Mouse (Mus musculus) megakaryocyte, embryonic 14.5 days (primary cell): Measurements from ENCODE around the gene Capn11. TPM values are rescaled to one million over a fixed set of nuclear protein-coding genes. Genes with fewer than 3 reads are reported as not detected.

Experiments used
- H3K27me3 ChIP-seq: replicated peaks from 2 replicates; pipeline ENCODE3; 2012; ENCODE audit warnings: inconsistent platforms
- H3K36me3 ChIP-seq: replicated peaks from 2 replicates; pipeline ENCODE3; 2012; ENCODE audit warnings: low read length, inconsistent platforms, mixed read lengths
- H3K4me1 ChIP-seq: 2 replicates; pipeline ENCODE4 v1.6.1; 2012; ENCODE audit warnings: inconsistent platforms
- H3K4me3 ChIP-seq: replicated peaks from 2 replicates; pipeline ENCODE3; 2012; ENCODE audit warnings: moderate library complexity, mild to moderate bottlenecking, inconsistent platforms
- H3K9me3 ChIP-seq: 2 replicates; pipeline ENCODE4 v1.6.1; 2012; ENCODE audit warnings: inconsistent platforms
- FLI1 ChIP-seq: IDR thresholded peaks from 2 replicates; pipeline ENCODE4 v1.6.1; 2012; ENCODE audit warnings: low read length, inconsistent platforms, mixed read lengths
- GATA1 ChIP-seq: IDR thresholded peaks from 3 replicates; pipeline ENCODE4 v1.6.1; 2012; ENCODE audit warnings: mixed read lengths, low read length, inconsistent platforms, borderline replicate concordance
- polyA plus RNA-seq: library from polyadenylated mRNA; stranded (reverse); fragments of >175 nt; gene quantifications from 2 replicates; pipeline ENCODE4 v1.2.3, GENCODE M21; 2012; ENCODE audit warnings: low replicate concordance; ENCODE audit not compliant: insufficient read depth

Capn11 gene
- not detected in 2 replicates for polyA plus RNA-seq

- Histone ChIP-seq H3K36me3 (peaks cover 41% of the 10 kb centered on the region), H3K4me1 (peaks cover 5% of the 10 kb centered on the region), H3K4me3 (no peak within 1 kb of the TSS), H3K27me3 (peaks cover 21% of the 10 kb centered on the region), H3K9me3 (no peaks in the 10 kb centered on the region)
- TF ChIP-seq GATA1 (no peak), FLI1 (no peak)
Observed at GRCm38 (mm10) chr17:45659225-45659624, at the start of gene Capn11. TSS of gene Capn11 (minus strand) at chr17:45659325.

GRCm38 (mm10) chr17:45708179-45708578, 49.1 kb upstream of the Capn11 start:
- Histone ChIP-seq H3K27me3 (peaks cover 7% of the 10 kb centered on the region), H3K4me1 (peaks cover 75% of the 10 kb centered on the region), H3K36me3 (no peaks in the 10 kb centered on the region), H3K4me3 (no peak overlapping the region), H3K9me3 (no peaks in the 10 kb centered on the region)
- no peak for TF ChIP-seq GATA1
- TF ChIP-seq FLI1: no peak

DNA sequence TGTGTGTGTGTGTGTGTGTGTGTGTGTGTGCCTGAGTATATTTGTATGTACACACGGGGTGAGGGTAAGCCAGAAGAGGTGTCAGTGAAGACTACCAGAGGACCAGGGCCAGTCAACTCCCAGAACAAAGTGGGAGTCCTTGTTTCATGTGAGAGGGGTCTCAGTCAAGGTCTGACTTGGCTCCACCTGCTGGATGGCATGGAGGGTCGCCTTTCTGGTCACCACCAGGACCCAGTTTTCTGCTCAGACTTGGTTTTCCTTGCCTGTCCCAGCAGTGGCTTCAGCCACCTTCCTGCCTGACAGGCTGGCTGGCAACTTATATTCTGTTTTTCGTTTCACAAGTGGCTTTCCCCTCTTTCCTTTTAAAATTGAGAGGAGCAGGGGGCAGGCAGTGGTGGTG, 48.3 kb upstream of the Capn11 start:
- Histone ChIP-seq H3K9me3 (no peaks in the 10 kb centered on the region), H3K4me1 (peaks cover 83% of the 10 kb centered on the region)

GRCm38 (mm10) chr17:45706796-45707195, 47.7 kb upstream of the Capn11 start:
- no peaks in the 10 kb centered on the region for H3K9me3 ChIP-seq
- peak overlapping the region; percentile 77 for H3K4me3 ChIP-seq
- TF ChIP-seq FLI1 (no peak), GATA1 (no peak)
- H3K27me3 ChIP-seq: peaks cover 2% of the 10 kb centered on the region
- H3K4me1 ChIP-seq: peaks cover 83% of the 10 kb centered on the region
- H3K36me3 ChIP-seq: no peaks in the 10 kb centered on the region

More for the DNA sequence above, 48.3 kb upstream of the Capn11 start:
- Histone ChIP-seq H3K27me3 (peaks cover 7% of the 10 kb centered on the region), H3K36me3 (no peaks in the 10 kb centered on the region), H3K4me3 (no peak overlapping the region)
- TF ChIP-seq GATA1 (no peak), FLI1 (no peak)

GRCm38 (mm10) chr17:45703187-45703586, 44.1 kb upstream of the Capn11 start:
- Histone ChIP-seq H3K36me3 (peaks cover 19% of the 10 kb centered on the region), H3K4me3 (peak overlapping the region; percentile 84), H3K9me3 (no peaks in the 10 kb centered on the region), H3K27me3 (no peaks in the 10 kb centered on the region), H3K4me1 (peaks cover 90% of the 10 kb centered on the region)
- TF ChIP-seq GATA1: no peak
- no peak for TF ChIP-seq FLI1

- Histone ChIP-seq H3K27me3 (no peaks in the 10 kb centered on the region), H3K4me1 (peaks cover 90% of the 10 kb centered on the region), H3K36me3 (peaks cover 29% of the 10 kb centered on the region), H3K4me3 (peak overlapping the region; percentile 47), H3K9me3 (no peaks in the 10 kb centered on the region)
- TF ChIP-seq GATA1: no peak
- no peak for TF ChIP-seq FLI1
Observed at GRCm38 (mm10) chr17:45702254-45702653, 43.1 kb upstream of the Capn11 start.

DNA sequence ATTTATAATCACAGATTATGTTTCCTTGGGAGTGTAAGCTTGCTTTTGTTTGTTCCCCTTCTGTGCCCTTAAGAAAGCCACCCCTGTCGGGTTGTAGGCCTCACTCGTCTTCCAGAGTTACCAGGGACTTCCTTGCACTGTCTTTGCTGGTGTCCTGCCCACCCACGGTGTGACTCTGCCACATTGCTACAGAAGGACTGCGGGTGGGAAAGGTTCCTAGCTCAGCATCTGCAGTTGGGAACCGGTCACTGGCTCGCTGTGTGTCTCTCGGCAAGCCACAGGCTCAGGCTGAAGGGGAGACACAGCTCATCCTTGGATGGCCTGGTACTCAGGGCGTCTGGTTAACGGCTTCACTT, 42.1 kb upstream of the Capn11 start:
- Histone ChIP-seq H3K4me1 (peaks cover 90% of the 10 kb centered on the region), H3K9me3 (no peaks in the 10 kb centered on the region), H3K4me3 (no peak overlapping the region), H3K36me3 (peaks cover 39% of the 10 kb centered on the region), H3K27me3 (no peaks in the 10 kb centered on the region)
- no peak for TF ChIP-seq FLI1
- no peak for TF ChIP-seq GATA1

DNA sequence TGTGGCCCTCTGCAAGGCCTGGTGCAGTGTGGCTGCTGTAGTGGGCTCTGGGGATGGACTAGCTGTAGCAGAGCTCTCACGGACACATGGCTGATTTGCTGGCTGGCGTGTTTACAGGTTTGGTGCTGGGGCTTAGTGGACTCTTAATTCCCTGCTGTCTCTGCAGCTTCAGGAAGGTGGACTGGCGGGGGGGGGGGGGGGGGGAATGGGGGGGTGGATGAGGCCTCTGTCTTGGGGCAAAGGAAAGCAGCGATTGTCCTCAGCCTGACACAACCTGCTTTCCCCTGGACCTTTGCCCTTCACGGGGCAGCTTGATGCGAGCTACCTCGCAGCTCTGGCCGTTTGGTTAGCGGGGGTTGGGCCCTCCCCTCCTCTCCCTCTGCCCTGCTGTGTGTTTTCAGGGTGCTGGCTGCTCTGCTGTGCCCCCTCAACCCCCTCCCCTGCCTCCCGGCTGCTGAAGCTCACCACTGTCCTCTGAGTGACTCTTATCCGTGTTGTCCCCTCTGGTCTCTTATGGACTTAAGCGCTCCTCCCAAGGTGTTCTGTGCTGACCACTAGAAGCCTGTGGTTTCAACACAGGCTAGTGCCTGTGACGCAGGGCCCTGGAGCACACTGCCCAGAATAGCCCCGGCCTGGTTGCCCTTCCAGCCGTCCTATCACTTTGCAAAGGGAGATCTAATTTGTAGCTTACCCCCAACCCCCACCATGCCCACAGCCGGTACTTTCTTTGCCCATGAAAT, 41.5 kb upstream of the Capn11 start:
- TF ChIP-seq GATA1 (no peak), FLI1 (no peak)

GRCm38 (mm10) chr17:45699039-45699740, 40.1 kb upstream of the Capn11 start:
- no peak for TF ChIP-seq GATA1
- no peak for TF ChIP-seq FLI1
- peaks cover 91% of the 10 kb centered on the region for H3K4me1 ChIP-seq
- H3K4me3 ChIP-seq: no peak overlapping the region
- no peaks in the 10 kb centered on the region for H3K9me3 ChIP-seq
- peaks cover 39% of the 10 kb centered on the region for H3K36me3 ChIP-seq
- no peaks in the 10 kb centered on the region for H3K27me3 ChIP-seq

More for the DNA sequence above, 41.5 kb upstream of the Capn11 start:
- Histone ChIP-seq H3K9me3 (no peaks in the 10 kb centered on the region), H3K36me3 (peaks cover 39% of the 10 kb centered on the region), H3K4me1 (peaks cover 89% of the 10 kb centered on the region), H3K27me3 (no peaks in the 10 kb centered on the region), H3K4me3 (no peak overlapping the region)

- TF ChIP-seq GATA1: no peak
- TF ChIP-seq FLI1: no peak
- H3K27me3 ChIP-seq: no peaks in the 10 kb centered on the region
- H3K9me3 ChIP-seq: no peaks in the 10 kb centered on the region
- no peak overlapping the region for H3K4me3 ChIP-seq
- peaks cover 39% of the 10 kb centered on the region for H3K36me3 ChIP-seq
- H3K4me1 ChIP-seq: peaks cover 91% of the 10 kb centered on the region
Observed at GRCm38 (mm10) chr17:45698368-45698767, 39.2 kb upstream of the Capn11 start.
